ENCODE assay signal across 21 mouse cellular contexts in the genomic region with DNA sequence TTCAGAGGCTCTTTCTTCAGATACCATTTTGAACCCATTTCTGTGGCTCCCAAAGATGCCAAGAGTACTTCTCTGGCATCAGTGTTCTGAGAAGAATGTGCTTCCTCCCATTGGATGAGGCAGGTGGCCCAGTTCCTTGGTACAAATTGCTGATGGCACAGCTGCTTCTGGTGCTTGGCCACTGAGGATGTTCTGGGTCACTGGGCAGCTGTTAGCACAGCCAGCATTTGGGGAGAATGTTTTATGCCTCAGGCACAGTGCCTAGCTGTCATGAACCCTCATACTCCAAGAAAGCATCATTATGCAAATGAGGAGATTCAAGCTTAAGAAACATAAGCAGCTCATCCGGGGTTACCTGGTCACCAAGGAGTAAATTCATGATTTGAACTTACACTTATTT. TPM values are rescaled to one million over a fixed set of nuclear protein-coding genes. Genes with fewer than 3 reads are reported as not detected.
DNase-seq lines count a peak whose midpoint lies in the region; ATAC-seq lines count a peak whose summit lies in the region.
"Had no signal": no experiment of that assay in that cellular context is flagged by ENCODE, and none has a peak within 500 bp of the region (broad histone marks: within the 10 kb centered on the region; RNA-seq: fewer than 3 reads in every experiment).

No protein-coding gene starts in this region.

- ATAC-seq in kidney, embryonic 15.5 days (replicated peaks; ENCODE audit: low FRiP score) = no peak
- ATAC-seq: forebrain, embryonic 15.5 days had no signal

- H3K36me3 ChIP-seq in kidney, embryonic 15.5 days = no peaks in the 10 kb centered on the region
- H3K36me3 ChIP-seq: embryonic facial prominence, embryonic 12.5 days; forebrain, embryonic 15.5 days; heart, embryonic 10.5 days; hindbrain, embryonic 12.5 days had no signal

- WGBS in kidney, embryonic 15.5 days = 50% methylated on average over 1 of the region's 1 CpGs

- no peaks in the 10 kb centered on the region for H3K9me3 ChIP-seq in kidney, embryonic 15.5 days (replicated peaks)
- H3K9me3 ChIP-seq: embryonic facial prominence, embryonic 12.5 days; forebrain, embryonic 15.5 days; heart, embryonic 10.5 days; hindbrain, embryonic 12.5 days had no signal

- H3K27me3 ChIP-seq in kidney, embryonic 15.5 days = no peaks in the 10 kb centered on the region
- H3K27me3 ChIP-seq: embryonic facial prominence, embryonic 12.5 days; forebrain, embryonic 15.5 days; hindbrain, embryonic 12.5 days had no signal

- H3K4me2 ChIP-seq in kidney, embryonic 15.5 days = no peak overlapping the region
- H3K4me2 ChIP-seq: embryonic facial prominence, embryonic 12.5 days; forebrain, embryonic 15.5 days; hindbrain, embryonic 12.5 days had no signal

- no peak overlapping the region for H3K9ac ChIP-seq in kidney, embryonic 15.5 days
- H3K9ac ChIP-seq: embryonic facial prominence, embryonic 12.5 days; forebrain, embryonic 15.5 days; hindbrain, embryonic 12.5 days had no signal

- H3K4me1 ChIP-seq in kidney, embryonic 15.5 days = no peaks in the 10 kb centered on the region
- H3K4me1 ChIP-seq: embryonic facial prominence, embryonic 12.5 days; forebrain, embryonic 15.5 days; heart, embryonic 10.5 days; hindbrain, embryonic 12.5 days had no signal

- peak; percentile 29 for DNase-seq in kidney, adult 18-20 months
- peak; percentile 24 for DNase-seq in left cerebral cortex, postnatal 4 days
- DNase-seq in left cerebral cortex, postnatal 25 days (ENCODE audit: low spot score in 2 of 2) = no peak
- peak; percentile 60 to 63 for DNase-seq in kidney, postnatal 36 days
- DNase-seq in gastrocnemius, adult 18-20 months (ENCODE audit: low spot score) = no peak
- DNase-seq in ovary, postnatal 36 days (ENCODE audit: low spot score) = no peak
- DNase-seq: adrenal gland, adult 8-10 months; adrenal gland, postnatal 36 days; cerebellum, adult 8-10 months; cerebellum, postnatal 25 days; gastrocnemius, postnatal 10 days; heart, adult 18-20 months; heart, postnatal 10 days; heart, postnatal 4 days had no signal

- H3K4me3 ChIP-seq in kidney, embryonic 15.5 days (replicated peaks) = no peak overlapping the region
- H3K4me3 ChIP-seq: embryonic facial prominence, embryonic 12.5 days; forebrain, embryonic 15.5 days; heart, embryonic 10.5 days; hindbrain, embryonic 12.5 days had no signal

- intact Hi-C loops in left cerebral cortex, postnatal 4 days (cut with DNase I) = no loop called here
- intact Hi-C loops in left cerebral cortex, postnatal 25 days (cut with DNase I) = no loop called here

- H3K27ac ChIP-seq in kidney, embryonic 15.5 days = no peak overlapping the region
- H3K27ac ChIP-seq: embryonic facial prominence, embryonic 12.5 days; forebrain, embryonic 15.5 days; heart, embryonic 10.5 days; hindbrain, embryonic 12.5 days had no signal

RNA-seq across cellular contexts. Expression of a gene that starts 12.1 kb away (rescaled TPM):
- polyA plus RNA-seq in kidney, embryonic 15.5 days (2015; fragmentation: Nextera tagmentation; extraction: Ambion mirVana) = 14.9 and 16.2 TPM in 2 replicates
- total RNA-seq in left cerebral cortex, postnatal 4 days (2021) = not detected
- 1 to 10 TPM in 1 of 2 experiments, under 1 TPM in 1; 0.11 to 2.3 TPM for total RNA-seq in left cerebral cortex, postnatal 25 days (2021)
- not detected for total RNA-seq in gastrocnemius, adult 18-20 months (2021)
- total RNA-seq: adrenal gland, adult 8-10 months; adrenal gland, postnatal 36 days; gastrocnemius, postnatal 10 days; gastrocnemius, postnatal 4 days; heart, adult 18-20 months; heart, postnatal 10 days; heart, postnatal 4 days had no signal
- polyA plus RNA-seq: forebrain, embryonic 15.5 days; heart, embryonic 14.5 days had no signal

Comparison
In these comparisons a context has a peak if more than half of its experiments do, and no peak if none do; other contexts are left out.
1. DNase-seq: peak in kidney, adult 18-20 months (single experiment), left cerebral cortex, postnatal 4 days (single experiment) and kidney, postnatal 36 days (2 of 2); none in left cerebral cortex, postnatal 25 days (0 of 2), gastrocnemius, adult 18-20 months (single experiment) and ovary, postnatal 36 days (single experiment).